Mouse (Mus musculus) forebrain, embryonic 12.5 days (tissue): ENCODE results near the gene Sfxn5. TPM values are rescaled to one million over a fixed set of nuclear protein-coding genes. Genes with fewer than 3 reads are reported as not detected.

Source experiments
- ATAC-seq: fragments of 200-750 bp; cut with Nextera tagmentation; 2 replicates; pipeline ENCODE4 v1.8.0; 2017; ENCODE audit warnings: moderate TSS enrichment; ENCODE audit not compliant: low FRiP score
- H3K27ac ChIP-seq: fragments of 300-500 bp; sonication (generic); 2 replicates; pipeline ENCODE4 v1.5.1; 2016; ENCODE audit warnings: mild to moderate bottlenecking
- H3K27me3 ChIP-seq: fragments of 300-500 bp; sonication (generic); 2 replicates; pipeline ENCODE4 v1.6.1; 2016; ENCODE audit warnings: mild to moderate bottlenecking
- H3K36me3 ChIP-seq: fragments of 300-500 bp; sonication (generic); replicated peaks from 2 replicates; pipeline ENCODE4 v1.6.1; 2016; ENCODE audit warnings: mild to moderate bottlenecking
- H3K4me1 ChIP-seq: fragments of 300-500 bp; sonication (generic); 2 replicates; pipeline ENCODE4 v1.6.1; 2016
- H3K4me2 ChIP-seq: fragments of 300-500 bp; sonication (generic); 2 replicates; pipeline ENCODE4 v1.6.1; 2016; ENCODE audit warnings: mild to moderate bottlenecking, moderate library complexity
- H3K4me3 ChIP-seq: fragments of 300-500 bp; sonication (generic); replicated peaks from 2 replicates; pipeline ENCODE4 v1.5.1; 2016; ENCODE audit warnings: mild to moderate bottlenecking
- H3K9ac ChIP-seq: fragments of 300-500 bp; sonication (generic); 2 replicates; pipeline ENCODE4 v1.6.1; 2016; ENCODE audit warnings: mild to moderate bottlenecking
- H3K9me3 ChIP-seq: fragments of 300-500 bp; sonication (generic); 2 replicates; pipeline ENCODE4 v1.6.1; 2016
- WGBS: fragments of 180-500 bp; shearing (Covaris S2); methylation state at CpG from one replicate; pipeline ENCODE4 v1.1.7; 2016; 5-methylcytosine and 5-hydroxymethylcytosine counted together
- polyA plus RNA-seq: library from polyadenylated mRNA; unstranded; fragments of >200 nt; fragmentation: Nextera tagmentation; extraction: Ambion mirVana; gene quantifications from 2 replicates; pipeline ENCODE4 v1.2.1, GENCODE M21; 2016

The Sfxn5 gene
- polyA plus RNA-seq, 1 experiment from 2014 or later, result 16.8 TPM

- 40% methylated on average over 10 of the region's 10 CpGs for WGBS
- Histone ChIP-seq H3K4me2 (no peak overlapping the region), H3K27ac (peak overlapping the region; percentile 93), H3K4me3 (no peak overlapping the region), H3K4me1 (peaks cover 28% of the 10 kb centered on the region), H3K9ac (peak overlapping the region; percentile 12; the same call in 1 of the 2 replicates), H3K36me3 (no peaks in the 10 kb centered on the region; the same call in 1 of the 2 replicates), H3K9me3 (0 out of 2 replicates have a peak, but pooled peaks cover 5% of the 10 kb centered on the region), H3K27me3 (no peaks in the 10 kb centered on the region)
- peak; percentile 86; the same call in 1 of the 2 replicates for ATAC-seq
These were observed 39.8 kb downstream of the Sfxn5 start for GRCm38 (mm10) chr6:85293255-85294003.

- H3K4me1 ChIP-seq, result peaks cover 28% of the 10 kb centered on the region
- 0 out of 2 replicates have a peak, but pooled peaks cover 5% of the 10 kb centered on the region for H3K9me3 ChIP-seq
- H3K9ac ChIP-seq, result no peak overlapping the region
- H3K4me3 ChIP-seq, result no peak overlapping the region
- no peaks in the 10 kb centered on the region for H3K27me3 ChIP-seq
- ATAC-seq, result no peak
- H3K36me3 ChIP-seq, result no peaks in the 10 kb centered on the region; the same call in 1 of the 2 replicates
- 91% methylated on average over 16 of the region's 16 CpGs for WGBS
- no peak overlapping the region for H3K27ac ChIP-seq
- H3K4me2 ChIP-seq, result no peak overlapping the region
These were observed 42.1 kb downstream of the Sfxn5 start for GRCm38 (mm10) chr6:85290869-85291824.

GRCm38 (mm10) chr6:85288193-85288857 is 44.9 kb downstream of the Sfxn5 start:
- H3K4me3 ChIP-seq, result no peak overlapping the region
- H3K36me3 ChIP-seq, result no peaks in the 10 kb centered on the region; the same call in 1 of the 2 replicates
- no peak overlapping the region for H3K9ac ChIP-seq
- no peaks in the 10 kb centered on the region for H3K27me3 ChIP-seq
- peaks cover 5% of the 10 kb centered on the region for H3K4me1 ChIP-seq
- no peak for ATAC-seq
- 0 out of 2 replicates have a peak, but pooled peaks cover 5% of the 10 kb centered on the region for H3K9me3 ChIP-seq
- H3K27ac ChIP-seq, result no peak overlapping the region
- WGBS, result 84% methylated on average over 4 of the region's 4 CpGs
- H3K4me2 ChIP-seq, result no peak overlapping the region

GRCm38 (mm10) chr6:85286283-85287047 is 46.8 kb downstream of the Sfxn5 start:
- no peak overlapping the region for H3K9ac ChIP-seq
- no peak for ATAC-seq
- H3K9me3 ChIP-seq, result 0 out of 2 replicates have a peak, but pooled peaks cover 5% of the 10 kb centered on the region
- H3K27ac ChIP-seq, result no peak overlapping the region
- 87% methylated on average over 13 of the region's 13 CpGs for WGBS
- no peaks in the 10 kb centered on the region for H3K27me3 ChIP-seq
- no peaks in the 10 kb centered on the region for H3K4me1 ChIP-seq
- H3K36me3 ChIP-seq, result no peaks in the 10 kb centered on the region; the same call in 1 of the 2 replicates
- H3K4me3 ChIP-seq, result no peak overlapping the region
- H3K4me2 ChIP-seq, result no peak overlapping the region

GRCm38 (mm10) chr6:85280871-85281270 is 52.4 kb downstream of the Sfxn5 start:
- no peaks in the 10 kb centered on the region for H3K4me1 ChIP-seq
- H3K4me3 ChIP-seq, result no peak overlapping the region
- no peaks in the 10 kb centered on the region for H3K9me3 ChIP-seq
- 88% methylated on average over 14 of the region's 14 CpGs for WGBS
- no peak overlapping the region for H3K27ac ChIP-seq
- H3K9ac ChIP-seq, result no peak overlapping the region
- H3K36me3 ChIP-seq, result no peaks in the 10 kb centered on the region
- H3K4me2 ChIP-seq, result no peak overlapping the region
- no peaks in the 10 kb centered on the region for H3K27me3 ChIP-seq
- ATAC-seq, result no peak

- Histone ChIP-seq H3K27ac (no peak overlapping the region), H3K4me3 (no peak overlapping the region), H3K27me3 (no peaks in the 10 kb centered on the region), H3K9me3 (no peaks in the 10 kb centered on the region), H3K9ac (no peak overlapping the region), H3K4me2 (no peak overlapping the region), H3K4me1 (no peaks in the 10 kb centered on the region), H3K36me3 (no peaks in the 10 kb centered on the region)
- no peak for ATAC-seq
- 85% methylated on average over 8 of the region's 8 CpGs for WGBS
These were observed 56.7 kb downstream of the Sfxn5 start for GRCm38 (mm10) chr6:85276571-85276970.

- WGBS, result 99% methylated on average over 9 of the region's 9 CpGs
- Histone ChIP-seq H3K27me3 (peaks cover 16% of the 10 kb centered on the region), H3K9me3 (no peaks in the 10 kb centered on the region), H3K36me3 (no peaks in the 10 kb centered on the region), H3K4me1 (no peaks in the 10 kb centered on the region; the same call in 1 of the 2 replicates), H3K4me2 (no peak overlapping the region), H3K27ac (no peak overlapping the region), H3K9ac (no peak overlapping the region), H3K4me3 (no peak overlapping the region)
- ATAC-seq, result no peak
These were observed 60.8 kb downstream of the Sfxn5 start for GRCm38 (mm10) chr6:85272436-85272835.

GRCm38 (mm10) chr6:85266060-85266459 is 67.2 kb downstream of the Sfxn5 start:
- ATAC-seq, result no peak
- WGBS, result 21% methylated on average over 6 of the region's 6 CpGs
- Histone ChIP-seq H3K9me3 (no peaks in the 10 kb centered on the region), H3K36me3 (no peaks in the 10 kb centered on the region), H3K27me3 (peaks cover 54% of the 10 kb centered on the region), H3K4me3 (no peak overlapping the region), H3K4me1 (peaks cover 34% of the 10 kb centered on the region), H3K27ac (peak overlapping the region; percentile 89), H3K9ac (no peak overlapping the region), H3K4me2 (0 out of 2 replicates have a peak overlapping the region, but pooled peaks have one; percentile 31)

- under 1% methylated on average over 15 of the region's 15 CpGs for WGBS
- peak overlapping the region; percentile 21; the same call in 1 of the 2 replicates for H3K9ac ChIP-seq
- peak overlapping the region; percentile 31 for H3K4me2 ChIP-seq
- no peaks in the 10 kb centered on the region for H3K9me3 ChIP-seq
- peaks cover 54% of the 10 kb centered on the region for H3K27me3 ChIP-seq
- ATAC-seq, result peak; percentile 92
- no peaks in the 10 kb centered on the region for H3K36me3 ChIP-seq
- H3K4me1 ChIP-seq, result peaks cover 34% of the 10 kb centered on the region
- no peak overlapping the region for H3K4me3 ChIP-seq
- peak overlapping the region; percentile 89 for H3K27ac ChIP-seq
These were observed 68.2 kb downstream of the Sfxn5 start for GRCm38 (mm10) chr6:85264982-85265518.

- H3K4me3 ChIP-seq, result no peak overlapping the region
- H3K4me1 ChIP-seq, result peaks cover 46% of the 10 kb centered on the region
- peaks cover 44% of the 10 kb centered on the region for H3K27me3 ChIP-seq
- H3K4me2 ChIP-seq, result no peak overlapping the region
- WGBS, result 89% methylated on average over 4 of the region's 4 CpGs
- no peak for ATAC-seq
- H3K9ac ChIP-seq, result no peak overlapping the region
- no peaks in the 10 kb centered on the region for H3K9me3 ChIP-seq
- H3K27ac ChIP-seq, result no peak overlapping the region
- H3K36me3 ChIP-seq, result no peaks in the 10 kb centered on the region
These were observed 70.2 kb downstream of the Sfxn5 start for GRCm38 (mm10) chr6:85262865-85263515.
